Mouse (Mus musculus) heart, postnatal 0 days (tissue): ENCODE results near the gene Cntrl.

Experiments
- CTCF ChIP-seq: IDR thresholded peaks from 2 replicates; pipeline ENCODE4 v1.5.1; 2016; ENCODE audit warnings: antibody characterized with exemption, control low read depth, low read depth
- EP300 ChIP-seq: IDR thresholded peaks from 2 replicates; pipeline ENCODE4 v1.6.1; 2016; ENCODE audit warnings: antibody characterized with exemption, low read depth

GRCm38 (mm10) chr2:35070275-35070674 is 39.0 kb upstream of the Cntrl start:
- TF ChIP-seq CTCF (no peak), EP300 (no peak)
